Mouse (Mus musculus): Measurements from ENCODE around the gene Dnah7a.
"Not testable (repeated sequence)": the region's sequence is repeated elsewhere in the genome, so short reads cannot be mapped to it uniquely, and the experiment has no call there.

Gene Dnah7a

DNA sequence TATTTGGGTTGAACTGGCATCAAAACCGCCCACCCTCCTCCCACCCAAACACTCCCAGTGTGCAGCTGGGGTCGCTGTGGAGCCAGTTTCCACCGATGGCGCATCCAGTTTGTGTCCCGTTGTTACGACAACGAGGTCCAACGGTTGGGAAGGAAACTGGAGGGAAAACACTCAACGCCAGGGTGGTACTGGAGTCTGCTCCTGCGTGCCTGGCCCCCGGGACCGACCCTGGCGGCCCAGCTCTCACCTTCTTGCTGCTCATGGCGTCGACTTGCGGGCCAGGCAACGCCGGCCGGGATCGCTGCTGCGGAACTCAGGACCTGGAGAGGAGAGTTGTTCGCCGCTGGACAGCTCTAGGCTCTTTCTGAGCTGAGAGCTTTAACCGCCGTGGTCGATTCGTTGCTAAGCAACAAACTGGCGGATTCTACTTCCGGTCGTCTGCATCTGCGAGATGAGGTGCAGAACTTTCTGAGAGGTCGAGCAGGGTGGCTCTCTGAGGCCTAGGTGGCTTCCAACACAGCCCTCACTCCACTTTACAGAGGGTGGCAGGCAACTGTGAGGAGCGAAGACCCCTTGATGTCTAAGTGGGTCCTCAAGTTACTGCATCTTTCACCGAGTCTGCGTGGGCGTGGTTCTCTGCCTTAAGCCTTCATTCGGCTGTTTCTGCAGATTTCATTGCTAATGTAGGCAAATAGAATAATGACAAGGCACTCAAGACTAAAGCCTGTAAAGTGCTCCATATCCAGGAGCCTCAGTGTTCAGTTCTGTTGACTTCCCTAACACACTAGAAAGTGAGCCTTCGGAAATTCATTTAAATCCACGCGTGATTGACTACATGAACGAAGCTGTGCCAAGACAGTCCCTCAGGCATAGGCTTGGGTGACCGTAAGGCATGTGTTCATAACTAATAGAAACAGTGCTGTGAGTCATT lies at the start of gene Dnah7a:
Gene Dnah7a, minus strand, starts transcription at position 354 of the 931 bp plus-strand sequence.
- CTCF ChIA-PET, result interaction anchor here (0.6 to 2.0 kb wide), 5 partner anchors 221 to 315 kb away, joined by 3 to 9 read pairs (median 3); no protein-coding TSS in a partner anchor
- POLR2A ChIA-PET, result interaction anchor here in 2 of 4 experiments (0.6 to 1.4 kb wide), 4 partner anchors 43 to 409 kb away, joined by 3 to 4 read pairs (median 3); no protein-coding TSS in a partner anchor

DNA sequence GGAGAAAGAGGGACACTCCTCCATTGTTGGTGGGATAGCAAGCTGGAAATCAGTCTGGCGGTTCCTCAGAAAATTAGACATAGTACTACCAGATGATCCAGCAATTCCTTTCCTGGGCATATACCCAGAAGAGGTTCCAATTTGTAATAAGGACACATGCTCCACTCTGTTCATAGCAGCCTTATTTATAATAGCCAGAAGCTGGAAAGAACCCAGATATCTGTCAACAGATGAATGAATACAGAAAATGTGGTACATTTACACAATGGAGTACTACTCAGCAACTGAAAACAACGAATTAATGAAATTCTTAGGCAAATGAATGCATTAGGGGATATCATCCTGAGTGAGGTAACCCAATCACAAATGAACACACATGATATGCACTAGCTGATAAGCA lies 46.9 kb upstream of the Dnah7a start:
- POLR2A ChIA-PET, result interaction anchor here in 2 of 4 experiments (0.6 to 1.6 kb wide), 4 partner anchors 12 to 31 kb away, joined by 3 to 4 read pairs (median 4); partner anchors contain the start of gene Stk17b (in 1 of the 2)

DNA sequence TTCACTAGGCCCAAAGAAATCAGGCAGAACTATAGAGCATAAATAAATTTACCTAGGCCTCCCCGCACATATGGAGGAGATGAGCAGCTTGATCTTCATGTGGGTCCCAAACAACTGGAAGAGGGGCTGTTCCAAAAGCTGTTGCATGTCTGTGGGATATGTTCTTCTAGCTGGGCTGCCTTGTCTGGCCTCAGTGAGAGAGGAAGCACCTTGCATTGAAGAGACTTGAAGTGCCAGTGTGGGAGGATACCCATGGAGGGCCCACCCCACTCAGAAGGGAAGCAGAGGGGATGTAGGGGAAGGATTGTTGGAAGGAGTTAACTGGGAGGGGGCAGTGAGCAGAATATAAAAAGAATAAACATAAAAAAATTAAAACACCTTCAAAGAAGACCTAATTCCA lies 44.6 kb upstream of the Dnah7a start:
- POLR2A ChIA-PET, result interaction anchor here in 3 of 4 experiments (0.7 to 1.9 kb wide), 14 partner anchors 24 to 733 kb away, joined by 3 to 12 read pairs (median 3); partner anchors contain the start of genes Dnah7a (in 1 of the 3) and Stk17b (in 1 of the 3)
- CTCF ChIA-PET, result no interaction called here

More for the DNA sequence above, 46.9 kb upstream of the Dnah7a start:
- CTCF ChIA-PET, result not testable (repeated sequence)

DNA sequence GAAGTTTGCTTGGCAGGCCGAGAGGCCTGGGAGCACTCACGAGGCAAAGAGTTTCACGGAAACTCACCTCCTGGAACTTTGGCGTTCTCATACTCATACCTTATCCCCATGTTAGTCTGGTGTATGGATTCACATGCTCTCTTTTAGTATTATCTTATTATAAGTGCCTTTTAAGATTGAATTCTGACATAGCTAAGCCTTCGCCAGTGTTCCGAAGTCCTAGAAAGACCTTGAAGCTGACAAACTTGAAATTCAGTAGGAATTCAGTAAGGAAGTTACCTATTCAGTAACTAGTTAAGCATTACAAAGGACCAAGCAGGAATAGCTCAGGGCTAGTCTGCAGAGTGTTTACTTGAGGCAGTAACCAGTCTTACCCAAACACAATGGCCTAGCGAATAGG lies 44.1 kb upstream of the Dnah7a start:
- POLR2A ChIA-PET, result interaction anchor here in 3 of 4 experiments (0.7 to 1.9 kb wide), 21 partner anchors 11 to 1352 kb away, joined by 3 to 12 read pairs (median 3); partner anchors contain the start of genes Dnah7a (in 1 of the 3) and Stk17b (in 1 of the 3)
- CTCF ChIA-PET, result not testable (repeated sequence)

DNA sequence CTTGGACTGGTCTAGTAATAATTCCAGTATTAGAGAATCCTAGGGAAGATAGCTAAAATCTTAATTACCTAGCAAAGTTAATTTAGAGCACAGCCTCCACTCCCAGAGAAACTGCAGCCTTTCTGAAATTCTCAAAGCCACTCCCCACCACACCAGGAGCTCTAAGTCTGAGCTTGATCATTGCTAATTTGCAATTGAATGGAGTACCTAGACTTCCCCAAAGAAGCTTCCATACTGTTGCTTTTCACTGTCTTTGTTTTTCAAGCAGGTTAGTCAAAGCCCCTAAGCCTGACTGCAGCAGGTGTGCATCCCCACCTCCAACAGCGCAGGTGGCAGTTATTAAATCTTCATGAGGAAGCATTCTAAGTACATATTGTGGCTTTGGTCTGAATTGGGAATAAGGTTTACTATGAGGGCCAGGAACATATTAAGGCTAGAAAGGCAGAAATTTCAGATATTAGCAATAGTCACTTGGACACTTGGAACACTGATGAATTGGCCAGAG lies 43.3 kb upstream of the Dnah7a start:
- POLR2A ChIA-PET, result interaction anchor here in 3 of 4 experiments (0.6 to 2.1 kb wide), 31 partner anchors 10 to 1517 kb away, joined by 3 to 12 read pairs (median 4); partner anchors contain the start of genes Dnah7a (in 1 of the 3), Gls (in 1 of the 3) and Stk17b (in 1 of the 3)
- CTCF ChIA-PET, result not testable (repeated sequence)

DNA sequence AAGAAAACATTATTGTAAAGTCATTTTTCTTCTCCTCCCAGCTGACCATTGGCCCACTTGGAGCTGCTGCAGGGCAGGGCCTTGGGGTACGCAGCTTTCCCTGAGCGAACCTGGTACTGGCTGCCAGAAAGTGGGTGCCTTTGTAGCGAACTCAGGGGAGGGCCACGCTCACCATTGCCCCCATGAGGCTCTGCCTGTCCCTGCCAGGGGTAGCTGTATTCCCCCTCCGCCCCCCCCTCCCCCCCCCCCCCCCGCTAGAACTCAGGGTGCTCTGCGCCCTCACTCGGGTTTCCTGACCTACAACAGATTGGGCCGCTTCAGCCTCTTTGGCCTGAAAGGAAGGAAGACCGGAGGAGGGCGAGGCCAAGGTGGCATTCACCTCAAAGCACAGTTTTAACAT lies 42.0 kb upstream of the Dnah7a start:
- CTCF ChIA-PET, result no interaction called here
- POLR2A ChIA-PET, result interaction anchor here in 1 of 4 experiments (0.9 to 2.1 kb wide), 7 partner anchors 13 to 120 kb away, joined by 3 to 10 read pairs (median 3); no protein-coding TSS in a partner anchor

DNA sequence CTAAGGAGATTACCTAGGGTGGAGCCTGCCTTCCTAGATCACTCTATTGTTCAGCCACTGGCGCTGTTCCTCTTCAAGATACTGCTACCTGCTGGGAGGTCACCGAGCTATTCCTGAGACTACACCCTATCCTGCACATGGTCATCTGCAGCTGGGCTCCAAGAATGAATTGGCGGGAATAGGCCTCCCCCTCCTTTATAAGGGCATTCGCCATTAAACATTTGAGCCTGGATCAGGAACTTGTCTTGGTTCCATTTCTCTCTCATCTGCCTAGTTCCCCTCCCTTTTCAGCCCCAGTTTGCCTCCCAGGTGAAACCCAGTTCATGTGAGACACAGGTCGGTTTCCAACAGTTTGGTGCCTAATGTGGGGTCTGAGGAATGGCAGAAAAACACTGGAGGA lies 39.4 kb upstream of the Dnah7a start:
- CTCF ChIA-PET, result no interaction called here
- POLR2A ChIA-PET, result interaction anchor here in 2 of 4 experiments (0.7 to 2.2 kb wide), 7 partner anchors 8 to 739 kb away, joined by 3 to 9 read pairs (median 3); no protein-coding TSS in a partner anchor

DNA sequence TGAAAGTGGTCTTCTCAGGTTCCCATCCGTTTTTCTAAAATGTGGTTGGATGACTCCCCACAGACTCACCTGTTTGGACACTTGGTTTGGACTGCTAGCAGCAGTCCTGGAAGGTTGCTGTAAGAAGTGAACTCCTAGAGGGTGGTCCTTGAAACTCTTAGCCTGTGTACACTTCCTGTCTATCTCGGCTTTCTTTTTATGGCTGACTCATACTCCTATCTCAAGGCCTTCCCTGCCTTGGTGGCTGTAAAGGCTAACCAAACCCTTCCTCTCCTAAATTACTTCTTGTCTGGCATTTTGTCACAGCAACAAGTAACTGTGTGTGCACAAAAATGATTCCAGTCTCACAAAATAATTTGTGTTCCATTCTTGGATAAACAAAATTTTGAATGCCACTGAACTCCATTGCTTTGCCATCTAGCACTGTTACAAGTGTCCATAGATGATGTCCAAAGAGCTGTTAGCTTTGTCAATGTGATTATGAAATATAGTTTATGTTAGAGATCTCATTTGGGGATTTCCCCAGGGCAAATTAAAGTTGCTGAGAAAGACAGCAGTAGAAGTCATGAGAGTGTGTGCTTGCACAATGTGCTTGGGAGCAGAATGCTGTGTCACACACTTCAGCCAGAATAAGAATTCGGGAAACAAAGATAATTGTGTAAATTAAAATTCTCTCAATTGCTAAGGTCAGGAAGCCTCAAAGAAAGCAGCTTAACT lies 35.3 kb upstream of the Dnah7a start:
- ChIA-PET CTCF (no interaction called here), POLR2A (no interaction called here)

DNA sequence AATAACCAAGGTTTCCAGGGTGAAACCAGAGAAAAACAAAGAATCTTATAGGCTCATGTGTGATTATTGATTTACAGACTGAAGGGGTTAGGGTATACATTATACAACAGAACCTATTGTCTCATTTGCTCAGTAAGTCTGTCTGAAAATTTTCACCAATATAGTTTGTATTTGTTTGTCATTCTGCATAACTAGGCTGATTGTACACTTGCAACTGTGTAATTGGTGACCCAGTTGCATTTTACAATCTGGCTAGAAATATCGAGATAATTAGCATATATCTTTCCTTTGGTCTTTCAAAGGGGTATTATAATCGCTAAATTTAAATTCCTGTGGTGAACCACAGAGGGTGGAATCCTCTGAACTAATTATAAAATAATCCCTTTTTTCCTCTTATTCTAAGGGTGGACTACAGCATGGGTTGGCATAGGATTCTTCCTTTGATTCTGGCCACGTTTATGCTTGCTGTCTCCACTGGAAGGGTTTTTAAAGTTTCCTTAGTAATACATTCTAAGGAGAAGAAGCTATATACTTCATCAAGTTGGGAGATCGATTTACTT lies 34.3 kb upstream of the Dnah7a start:
- CTCF ChIA-PET, result no interaction called here
- POLR2A ChIA-PET, result interaction anchor here in 1 of 4 experiments (0.8 kb wide), 1 partner anchor 9 kb away, joined by 3 read pairs; no protein-coding TSS in a partner anchor

DNA sequence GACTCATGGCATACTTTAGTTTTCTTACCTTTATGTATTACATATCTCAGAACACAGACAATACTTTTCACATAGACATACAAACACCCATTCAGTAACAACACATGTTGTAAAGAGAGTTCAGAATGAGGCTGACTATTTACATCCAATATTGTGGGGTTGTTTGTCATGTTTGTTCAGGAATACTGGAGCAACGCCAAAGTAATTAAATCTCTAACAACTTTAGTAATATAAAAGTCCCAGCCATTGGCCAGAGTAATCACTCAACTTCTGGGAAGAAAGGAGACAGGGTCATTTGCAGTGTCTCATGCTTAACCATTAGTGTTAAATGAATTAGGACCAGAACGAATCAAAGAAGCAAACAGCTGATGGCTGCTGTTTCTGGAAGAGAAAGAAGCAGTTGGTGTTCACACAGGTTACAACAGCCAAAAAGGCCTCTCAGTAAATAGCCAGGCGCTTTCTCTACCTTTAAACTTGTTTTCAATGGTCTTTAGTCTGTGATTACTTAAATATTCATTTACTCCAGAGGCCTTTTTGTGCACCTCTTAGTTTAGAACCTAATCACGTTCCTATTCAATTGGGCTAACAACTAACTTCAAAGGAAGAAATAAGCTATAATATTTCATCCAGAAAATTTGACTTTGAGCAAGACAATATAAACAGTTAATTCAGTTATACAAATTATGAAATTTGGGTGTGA lies 33.6 kb upstream of the Dnah7a start:
- POLR2A ChIA-PET, result interaction anchor here in 1 of 4 experiments (0.8 kb wide), 1 partner anchor 10 kb away, joined by 3 read pairs; no protein-coding TSS in a partner anchor
- CTCF ChIA-PET, result not testable (repeated sequence)

DNA sequence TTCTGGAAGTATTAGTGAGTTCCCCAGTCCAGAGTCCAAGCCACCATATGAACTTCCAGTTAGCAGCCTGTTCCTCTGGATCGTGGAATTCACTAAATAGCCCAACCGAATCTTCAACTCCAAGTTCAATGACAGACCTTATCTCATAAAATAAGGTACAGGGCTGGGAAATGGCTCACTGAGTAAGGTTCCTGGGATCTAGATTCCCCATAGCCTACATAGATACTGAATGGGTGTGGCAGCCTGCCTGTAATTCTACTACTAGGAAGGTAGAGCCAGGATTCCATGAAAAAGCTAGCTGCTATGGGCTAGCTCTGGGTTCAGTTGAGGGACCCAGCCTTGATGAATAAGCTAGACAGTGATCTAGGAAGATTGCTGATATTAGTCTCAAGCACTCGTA lies 30.0 kb upstream of the Dnah7a start:
- POLR2A ChIA-PET, result no interaction called here
- CTCF ChIA-PET, result no interaction called here

DNA sequence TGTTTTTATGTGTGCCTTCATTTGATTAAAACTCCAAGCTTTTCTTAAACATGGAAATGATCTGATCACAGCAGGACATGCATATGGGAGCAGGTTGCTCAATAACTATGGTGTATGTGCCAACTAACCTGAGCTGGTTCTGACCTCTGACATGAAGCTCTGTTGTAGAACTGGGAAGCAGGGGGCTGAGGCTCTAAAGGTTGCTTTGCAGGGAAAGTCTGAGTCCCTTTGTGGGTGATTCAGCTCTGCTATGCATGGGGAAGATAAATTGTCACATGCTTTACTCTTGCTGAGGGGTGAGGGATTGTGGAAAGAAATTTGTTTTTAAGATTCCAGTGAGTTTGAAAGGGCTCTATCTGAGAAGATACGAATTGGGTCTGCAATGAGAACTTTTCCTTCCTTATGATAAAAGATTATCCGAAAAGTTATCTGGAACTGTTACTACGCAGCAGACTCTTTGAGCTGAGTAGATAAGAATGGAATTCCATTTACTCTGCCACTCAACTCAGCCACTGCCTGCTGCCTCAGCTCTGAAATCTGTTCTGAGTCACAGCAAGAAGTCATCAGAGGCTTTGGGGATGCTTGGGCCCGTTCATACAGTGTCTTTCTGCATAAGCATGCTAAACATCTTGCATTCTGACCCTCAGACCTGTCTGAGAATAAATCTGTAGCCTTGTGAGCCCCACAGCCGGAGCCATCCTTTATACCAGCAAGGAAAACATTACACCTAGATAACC lies 22.1 kb upstream of the Dnah7a start:
- ChIA-PET POLR2A (interaction anchor here in 3 of 4 experiments (0.6 to 2.0 kb wide), 6 partner anchors 18 to 166 kb away, joined by 3 to 10 read pairs (median 3); no protein-coding TSS in a partner anchor), CTCF (no interaction called here)

DNA sequence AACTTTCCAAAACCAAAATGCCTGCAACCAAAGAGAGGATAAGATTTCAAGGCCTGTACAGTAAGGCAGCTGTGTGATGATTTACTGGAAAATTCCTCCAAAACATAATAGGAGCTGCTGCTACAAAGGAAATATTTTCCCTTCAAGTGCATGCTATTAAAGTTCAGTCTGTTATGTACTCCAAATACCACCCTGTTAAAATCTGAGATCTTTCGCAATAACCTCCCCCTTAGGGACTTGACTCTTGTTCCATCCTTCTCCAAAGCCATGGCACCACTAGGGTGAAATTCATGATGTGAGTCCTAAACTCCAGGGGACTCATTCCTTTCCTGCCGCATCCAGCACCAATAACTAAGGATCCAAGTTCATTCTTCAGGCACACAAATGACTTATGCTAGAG lies 20.3 kb upstream of the Dnah7a start:
- ChIA-PET CTCF (no interaction called here), POLR2A (no interaction called here)

DNA sequence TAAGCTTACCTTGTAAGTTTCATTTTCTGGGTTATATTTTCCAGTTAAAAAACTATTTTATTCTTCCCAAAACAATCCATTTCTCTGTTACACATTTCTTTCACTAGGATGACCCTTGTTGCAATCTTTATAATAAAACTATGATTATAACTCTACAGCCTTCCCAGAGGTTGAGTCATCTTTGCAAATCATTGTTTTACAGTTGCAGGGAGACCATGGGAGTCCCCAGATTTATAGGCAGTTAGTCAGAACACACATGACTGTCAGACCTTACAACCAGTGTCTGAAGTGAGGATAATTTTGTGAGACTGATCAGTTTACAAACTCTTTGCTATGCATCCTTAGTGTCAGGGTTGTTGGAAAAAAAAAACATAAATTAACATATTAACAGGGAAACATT lies 14.8 kb upstream of the Dnah7a start:
- ChIA-PET POLR2A (interaction anchor here in 1 of 4 experiments (2.2 kb wide), 1 partner anchor 29 kb away, joined by 5 read pairs; no protein-coding TSS in a partner anchor), CTCF (no interaction called here)

DNA sequence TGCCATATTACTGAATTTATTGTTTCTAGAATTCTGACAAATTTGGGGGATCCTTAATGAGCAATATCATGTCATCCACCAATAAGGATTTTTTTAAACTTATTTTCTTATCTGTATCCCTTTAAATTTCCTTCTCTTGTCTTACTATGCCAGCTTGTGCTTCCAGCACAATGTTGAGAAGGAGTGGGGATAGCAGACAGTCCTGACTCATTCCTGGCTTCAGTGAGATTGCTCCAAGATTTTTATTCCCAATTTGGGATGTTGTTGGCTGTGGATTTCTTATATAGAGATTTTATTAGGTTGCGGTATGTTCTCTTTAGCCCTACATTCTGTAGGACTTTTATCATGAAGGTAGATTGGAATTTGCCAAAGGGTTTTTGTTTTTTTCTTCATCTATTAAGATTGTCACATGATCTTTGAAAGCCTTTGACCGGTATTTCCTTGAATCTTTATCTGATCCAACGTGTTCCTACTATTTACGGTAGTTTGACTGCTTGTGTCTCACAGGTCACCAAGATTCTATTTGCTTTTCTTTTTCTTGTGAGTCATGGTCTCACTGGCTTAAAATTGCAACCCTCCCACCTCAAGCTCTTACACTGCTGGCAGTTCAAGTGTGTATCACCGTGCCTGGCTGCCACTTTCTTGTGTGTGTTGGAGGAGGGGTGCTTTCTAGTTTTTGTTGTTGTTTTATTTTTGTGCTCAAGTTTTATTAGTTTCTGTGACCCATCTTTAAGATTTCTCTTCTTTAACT lies 14.2 kb upstream of the Dnah7a start:
- ChIA-PET POLR2A (interaction anchor here in 1 of 4 experiments (0.8 kb wide), 1 partner anchor 28 kb away, joined by 3 read pairs; no protein-coding TSS in a partner anchor), CTCF (no interaction called here)

DNA sequence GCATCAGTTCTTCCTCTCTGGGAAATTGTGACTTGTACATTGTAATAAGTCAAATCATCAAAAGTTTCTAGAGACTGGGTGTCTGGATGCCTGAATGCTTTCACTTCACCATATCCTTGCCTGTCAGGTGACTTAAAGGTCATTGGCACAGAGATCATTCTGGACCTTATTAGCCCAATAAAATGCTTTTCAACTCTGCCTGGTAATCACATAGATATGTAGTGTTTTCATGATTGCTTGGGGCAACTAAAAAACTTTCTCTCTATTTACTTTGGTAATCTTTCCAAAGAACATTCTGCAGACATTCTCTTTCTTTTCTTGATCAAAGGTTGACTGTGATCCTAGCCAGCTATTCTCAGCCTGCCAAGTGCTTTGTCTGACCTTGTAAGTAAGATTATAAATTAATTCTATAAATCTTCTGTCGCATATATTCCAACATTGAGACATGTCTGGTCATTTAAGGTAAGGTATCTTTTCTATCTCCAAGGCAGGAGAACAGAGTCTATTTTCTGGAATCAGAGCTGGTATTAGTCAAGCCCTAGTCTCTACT lies 9.5 kb upstream of the Dnah7a start:
- POLR2A ChIA-PET, result no interaction called here
- CTCF ChIA-PET, result no interaction called here

DNA sequence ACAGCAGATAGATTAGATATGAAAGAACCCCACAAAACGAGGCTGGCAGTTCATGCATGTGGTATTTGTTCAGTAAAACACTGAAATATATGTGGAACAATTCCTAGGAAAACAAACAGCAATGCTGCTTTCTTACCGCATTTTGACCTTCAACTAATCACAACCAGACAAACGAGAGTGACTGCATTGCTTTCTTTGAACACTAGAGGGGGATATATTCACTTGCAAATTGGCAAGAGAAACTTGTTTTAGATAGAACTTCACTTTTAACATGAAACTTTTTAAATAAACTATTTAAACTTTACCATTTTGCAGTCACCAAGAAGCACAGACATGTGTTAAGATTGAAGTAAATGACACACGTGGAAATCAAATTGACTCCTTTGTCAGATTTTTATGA lies 8.9 kb upstream of the Dnah7a start:
- ChIA-PET POLR2A (no interaction called here), CTCF (no interaction called here)

All from embryonic stem cell, embryonic (primary cell).